Mouse (Mus musculus): ENCODE measurements around the gene Gm10553. TPM values are rescaled to one million over a fixed set of nuclear protein-coding genes. Genes with fewer than 3 reads are reported as not detected.
"Not testable (repeated sequence)": the region's sequence is repeated elsewhere in the genome, so short reads cannot be mapped to it uniquely, and the experiment has no call there.

Gene Gm10553
- polyA plus RNA-seq, 1 experiment from 2014 or later: not detected

- H3K9ac ChIP-seq (replicated peaks; ENCODE audit: low read length); ATAC-seq (ENCODE audit: low FRiP score, low TSS enrichment); H3K4me3 ChIP-seq (ENCODE audit: low read length); H3K4me1 ChIP-seq (ENCODE audit: insufficient read depth, low read length); H3K27me3 ChIP-seq (ENCODE audit: insufficient read depth, low read length); H3K36me3 ChIP-seq (ENCODE audit: insufficient read depth, low read length); H3K27ac ChIP-seq (ENCODE audit: low read length); H3K9me3 ChIP-seq (ENCODE audit: low read length); H3K4me2 ChIP-seq (replicated peaks; ENCODE audit: low read depth, low read length): not testable (repeated sequence)
- WGBS: 87% methylated on average over 4 of the region's 4 CpGs
These were observed 21.9 kb downstream of the Gm10553 start for GRCm38 (mm10) chr1:85121841-85122240.

- H3K4me3 ChIP-seq (ENCODE audit: low read length); H3K27me3 ChIP-seq (ENCODE audit: insufficient read depth, low read length); H3K9ac ChIP-seq (replicated peaks; ENCODE audit: low read length); H3K4me2 ChIP-seq (replicated peaks; ENCODE audit: low read depth, low read length); H3K27ac ChIP-seq (ENCODE audit: low read length); H3K4me1 ChIP-seq (ENCODE audit: insufficient read depth, low read length); H3K36me3 ChIP-seq (ENCODE audit: insufficient read depth, low read length); ATAC-seq (ENCODE audit: low FRiP score, low TSS enrichment); H3K9me3 ChIP-seq (ENCODE audit: low read length): not testable (repeated sequence)
- 94% methylated on average over 22 of the region's 22 CpGs for WGBS
These were observed 33.7 kb downstream of the Gm10553 start for GRCm38 (mm10) chr1:85133671-85134070.

Other genes with a start within 250 kb of the Gm10553 start
- 0.19 and 0.35 TPM in 2 replicates for gene Slc16a14, start 165.0 kb upstream of the Gm10553 start, polyA plus RNA-seq (2015; fragmentation: Nextera tagmentation; extraction: Ambion mirVana)
- not detected in 2 replicates for gene A530032D15Rik, start 9.7 kb downstream of the Gm10553 start, polyA plus RNA-seq (2015; fragmentation: Nextera tagmentation; extraction: Ambion mirVana)
- 0.28 TPM in 1 of 2 replicates, not detected in the other for gene C130026I21Rik, start 170.4 kb downstream of the Gm10553 start, polyA plus RNA-seq (2015; fragmentation: Nextera tagmentation; extraction: Ambion mirVana)

Data from kidney, embryonic 16.5 days (tissue).